Mouse (Mus musculus): Measurements from ENCODE around the gene Sgpp2. TPM values are rescaled to one million over a fixed set of nuclear protein-coding genes. Genes with fewer than 3 reads are reported as not detected.

Gene Sgpp2
- polyA plus RNA-seq, 1 experiment from 2014 or later = 28.1 TPM

DNA sequence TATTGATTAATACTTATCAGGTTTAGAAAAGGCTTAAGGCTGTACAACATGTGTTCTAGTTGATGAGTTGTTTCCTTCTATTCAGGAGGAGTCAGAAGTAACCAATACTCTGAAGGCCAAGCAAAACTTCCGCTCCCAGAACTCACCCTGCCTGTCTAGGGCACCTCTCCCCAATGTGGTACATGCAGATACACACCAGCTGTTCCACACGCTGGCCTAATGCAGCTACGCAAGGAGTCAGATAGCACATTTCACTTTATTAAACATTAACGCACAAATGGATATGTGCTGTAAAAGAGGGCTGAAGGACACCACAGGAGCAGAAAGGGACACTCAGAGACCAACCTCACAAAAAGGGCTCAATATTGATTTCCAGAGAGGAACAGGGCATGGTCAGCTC is 114.7 kb downstream of the Sgpp2 start:
- H3K27me3 ChIP-seq (ENCODE audit: control insufficient read depth, insufficient read depth, low read length) = no peaks in the 10 kb centered on the region
- H3K9ac ChIP-seq (ENCODE audit: low read depth, low read length) = no peak overlapping the region
- H3K27ac ChIP-seq (ENCODE audit: low read depth, low read length) = no peak overlapping the region
- H3K36me3 ChIP-seq (ENCODE audit: control insufficient read depth, insufficient read depth, low read length) = peaks cover 24% of the 10 kb centered on the region; the same call in 1 of the 2 replicates
- H3K4me3 ChIP-seq (ENCODE audit: low read length) = no peak overlapping the region
- no peak overlapping the region for H3K4me2 ChIP-seq (replicated peaks; ENCODE audit: low read depth, low read length)
- ATAC-seq (ENCODE audit: low FRiP score, low TSS enrichment) = no peak
- WGBS = 56% methylated on average over 4 of the region's 4 CpGs
- no peaks in the 10 kb centered on the region for H3K9me3 ChIP-seq (ENCODE audit: control insufficient read depth, low read length)
- 0 out of 2 replicates have a peak, but pooled peaks cover 4% of the 10 kb centered on the region for H3K4me1 ChIP-seq (ENCODE audit: control insufficient read depth, insufficient read depth, low read length)

DNA sequence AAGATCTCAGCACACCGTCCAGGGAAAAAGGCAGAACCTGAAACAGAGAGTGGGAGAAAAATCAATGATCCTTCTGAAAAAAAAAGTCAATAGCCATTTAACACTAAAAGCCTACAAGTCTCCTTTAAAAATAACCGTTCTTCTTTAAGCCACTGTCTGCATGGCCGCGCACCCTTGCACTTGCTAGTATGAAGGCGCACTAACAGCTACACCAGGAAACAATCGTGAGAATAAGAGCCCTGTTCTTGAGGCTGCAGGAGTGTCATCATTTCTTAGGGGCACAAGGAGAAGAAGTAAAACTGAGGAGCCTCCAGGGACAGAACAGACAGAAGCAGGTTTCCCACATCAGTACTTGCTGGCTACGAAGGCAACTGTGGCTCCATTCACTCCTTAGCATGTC is 115.2 kb downstream of the Sgpp2 start:
- Histone ChIP-seq H3K36me3 (ENCODE audit: control insufficient read depth, insufficient read depth, low read length) (peaks cover 24% of the 10 kb centered on the region; the same call in 1 of the 2 replicates), H3K4me2 (replicated peaks; ENCODE audit: low read depth, low read length) (no peak overlapping the region), H3K4me1 (ENCODE audit: control insufficient read depth, insufficient read depth, low read length) (0 out of 2 replicates have a peak, but pooled peaks cover 4% of the 10 kb centered on the region), H3K27ac (ENCODE audit: low read depth, low read length) (no peak overlapping the region), H3K27me3 (ENCODE audit: control insufficient read depth, insufficient read depth, low read length) (no peaks in the 10 kb centered on the region), H3K9me3 (ENCODE audit: control insufficient read depth, low read length) (no peaks in the 10 kb centered on the region), H3K4me3 (ENCODE audit: low read length) (no peak overlapping the region), H3K9ac (ENCODE audit: low read depth, low read length) (no peak overlapping the region)
- WGBS = 83% methylated on average over 7 of the region's 7 CpGs
- no peak for ATAC-seq (ENCODE audit: low FRiP score, low TSS enrichment)

DNA sequence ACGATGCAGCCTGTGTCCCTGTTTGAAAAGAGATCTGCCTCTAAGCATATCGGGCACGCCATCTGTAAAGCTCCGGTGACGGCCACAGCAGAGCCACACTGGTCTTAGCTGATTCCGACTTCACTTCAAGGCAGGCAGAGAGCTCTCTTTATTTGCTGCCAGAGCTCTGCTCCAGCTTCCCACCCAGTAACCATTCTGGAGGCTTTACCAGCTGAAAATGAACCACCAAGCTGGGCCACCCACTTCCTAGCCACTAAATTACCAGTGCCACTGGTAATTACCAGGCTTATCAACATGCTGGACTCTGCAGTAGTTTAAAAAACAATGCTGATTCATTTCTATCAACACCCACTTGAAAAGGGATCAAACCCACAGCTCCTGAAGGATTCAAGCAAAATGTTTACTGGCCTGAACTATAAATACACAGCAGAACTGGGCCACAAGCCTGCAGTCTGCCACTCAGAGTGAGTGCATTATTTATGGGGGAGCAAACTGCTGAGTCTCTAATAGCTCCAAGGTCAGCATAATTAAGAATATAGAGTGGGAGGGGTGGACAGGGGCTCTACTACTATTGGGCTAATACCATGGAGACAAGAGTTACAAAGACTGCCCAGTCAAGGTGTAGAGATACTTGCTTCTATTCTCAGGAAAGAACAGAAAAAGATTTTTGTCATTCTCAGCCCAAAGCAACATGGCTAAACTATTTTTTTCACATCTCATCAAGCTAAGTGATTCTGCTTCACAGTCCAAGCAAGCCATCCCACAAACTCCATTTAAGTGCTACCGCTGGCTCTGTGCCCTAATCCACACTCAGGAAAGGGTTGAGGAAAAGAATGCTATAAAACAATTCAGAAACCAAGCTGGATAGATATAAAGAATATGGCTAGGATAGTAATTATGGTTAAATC is 115.9 kb downstream of the Sgpp2 start:
- Histone ChIP-seq H3K27me3 (ENCODE audit: control insufficient read depth, insufficient read depth, low read length) (no peaks in the 10 kb centered on the region), H3K4me2 (replicated peaks; ENCODE audit: low read depth, low read length) (no peak overlapping the region), H3K4me1 (ENCODE audit: control insufficient read depth, insufficient read depth, low read length) (0 out of 2 replicates have a peak, but pooled peaks cover 4% of the 10 kb centered on the region), H3K27ac (ENCODE audit: low read depth, low read length) (no peak overlapping the region), H3K9ac (ENCODE audit: low read depth, low read length) (no peak overlapping the region), H3K4me3 (ENCODE audit: low read length) (no peak overlapping the region), H3K36me3 (ENCODE audit: control insufficient read depth, insufficient read depth, low read length) (peaks cover 24% of the 10 kb centered on the region; the same call in 1 of the 2 replicates), H3K9me3 (ENCODE audit: control insufficient read depth, low read length) (no peaks in the 10 kb centered on the region)
- 80% methylated on average over 7 of the region's 7 CpGs for WGBS
- no peak for ATAC-seq (ENCODE audit: low FRiP score, low TSS enrichment)

DNA sequence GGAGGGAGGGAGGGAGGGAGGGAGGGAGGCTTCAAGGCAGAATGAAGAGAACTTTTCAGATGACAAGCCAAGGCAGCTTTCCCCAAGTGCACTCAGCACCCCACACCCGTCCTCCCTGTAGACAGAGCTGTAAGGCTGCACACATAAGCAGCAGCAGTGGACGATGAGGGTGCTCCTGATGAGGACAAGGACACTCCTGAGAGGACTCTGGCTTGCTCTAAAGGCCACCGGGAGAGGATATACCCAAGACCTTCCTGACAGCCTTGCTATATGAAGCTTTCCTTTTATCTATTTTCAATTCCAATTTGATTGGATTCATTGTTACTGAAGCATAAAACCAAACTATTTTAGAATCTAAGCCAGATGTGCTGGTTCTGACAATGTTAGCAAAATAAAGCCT is 116.7 kb downstream of the Sgpp2 start:
- H3K4me1 ChIP-seq (ENCODE audit: control insufficient read depth, insufficient read depth, low read length) = 0 out of 2 replicates have a peak, but pooled peaks cover 4% of the 10 kb centered on the region
- H3K27ac ChIP-seq (ENCODE audit: low read depth, low read length) = no peak overlapping the region
- H3K9me3 ChIP-seq (ENCODE audit: control insufficient read depth, low read length) = no peaks in the 10 kb centered on the region
- H3K4me2 ChIP-seq (replicated peaks; ENCODE audit: low read depth, low read length) = no peak overlapping the region
- H3K4me3 ChIP-seq (ENCODE audit: low read length) = no peak overlapping the region
- ATAC-seq (ENCODE audit: low FRiP score, low TSS enrichment) = no peak
- H3K27me3 ChIP-seq (ENCODE audit: control insufficient read depth, insufficient read depth, low read length) = no peaks in the 10 kb centered on the region
- H3K9ac ChIP-seq (ENCODE audit: low read depth, low read length) = no peak overlapping the region
- 72% methylated on average over 3 of the region's 3 CpGs for WGBS
- peaks cover 23% of the 10 kb centered on the region; the same call in 1 of the 2 replicates for H3K36me3 ChIP-seq (ENCODE audit: control insufficient read depth, insufficient read depth, low read length)

DNA sequence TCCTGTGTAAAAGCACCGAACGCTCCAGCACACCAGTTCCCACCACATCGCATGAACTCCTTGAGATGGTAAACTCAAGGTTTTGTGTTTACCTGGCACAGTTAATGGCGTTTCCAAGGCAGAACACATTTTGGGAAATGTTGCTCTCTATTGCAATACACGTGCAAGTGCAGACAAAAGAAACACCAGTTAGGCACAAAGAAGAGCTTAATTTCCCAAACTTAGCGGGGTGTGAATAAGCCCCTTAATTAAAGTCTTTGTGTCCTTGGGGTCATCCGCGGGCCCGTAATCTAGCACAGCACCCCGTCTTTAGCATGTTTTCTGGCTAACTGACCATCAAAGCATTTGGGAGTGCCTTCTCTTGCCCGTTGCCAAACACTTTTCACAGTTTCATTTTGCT is 118.7 kb downstream of the Sgpp2 start:
- Histone ChIP-seq H3K4me1 (ENCODE audit: control insufficient read depth, insufficient read depth, low read length) (0 out of 2 replicates have a peak, but pooled peaks cover 4% of the 10 kb centered on the region), H3K4me3 (ENCODE audit: low read length) (no peak overlapping the region), H3K36me3 (ENCODE audit: control insufficient read depth, insufficient read depth, low read length) (peaks cover 15% of the 10 kb centered on the region; the same call in 1 of the 2 replicates), H3K9ac (ENCODE audit: low read depth, low read length) (no peak overlapping the region), H3K9me3 (ENCODE audit: control insufficient read depth, low read length) (no peaks in the 10 kb centered on the region), H3K27me3 (ENCODE audit: control insufficient read depth, insufficient read depth, low read length) (no peaks in the 10 kb centered on the region), H3K4me2 (replicated peaks; ENCODE audit: low read depth, low read length) (no peak overlapping the region), H3K27ac (ENCODE audit: low read depth, low read length) (no peak overlapping the region)
- ATAC-seq (ENCODE audit: low FRiP score, low TSS enrichment) = no peak
- 74% methylated on average over 11 of the region's 11 CpGs for WGBS

DNA sequence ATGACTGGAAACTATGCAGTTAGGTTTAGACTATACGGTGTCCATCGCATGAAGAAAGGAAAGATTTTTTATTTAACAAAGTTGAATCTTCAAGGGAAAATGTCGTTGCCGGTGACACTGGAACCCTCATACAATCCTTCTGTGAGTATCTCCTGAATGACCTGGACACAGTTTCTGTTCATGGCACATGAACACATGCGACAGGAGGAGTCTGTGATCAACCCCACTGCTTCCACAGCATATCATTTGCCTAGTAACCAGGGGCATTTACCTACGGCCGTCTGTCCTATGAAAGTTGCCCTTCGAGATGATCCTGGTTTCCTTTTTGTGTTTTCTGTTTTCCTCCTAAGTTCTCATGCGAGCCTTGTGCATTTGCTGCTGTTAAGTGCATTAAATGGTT is 123.3 kb downstream of the Sgpp2 start:
- no peak overlapping the region for H3K27ac ChIP-seq (ENCODE audit: low read depth, low read length)
- H3K4me1 ChIP-seq (ENCODE audit: control insufficient read depth, insufficient read depth, low read length) = no peaks in the 10 kb centered on the region
- H3K4me2 ChIP-seq (replicated peaks; ENCODE audit: low read depth, low read length) = no peak overlapping the region
- H3K9me3 ChIP-seq (ENCODE audit: control insufficient read depth, low read length) = no peaks in the 10 kb centered on the region
- 95% methylated on average over 9 of the region's 9 CpGs for WGBS
- no peak overlapping the region for H3K9ac ChIP-seq (ENCODE audit: low read depth, low read length)
- no peak overlapping the region for H3K4me3 ChIP-seq (ENCODE audit: low read length)
- H3K36me3 ChIP-seq (ENCODE audit: control insufficient read depth, insufficient read depth, low read length) = peaks cover 9% of the 10 kb centered on the region; the same call in 1 of the 2 replicates
- no peaks in the 10 kb centered on the region for H3K27me3 ChIP-seq (ENCODE audit: control insufficient read depth, insufficient read depth, low read length)
- no peak for ATAC-seq (ENCODE audit: low FRiP score, low TSS enrichment)

DNA sequence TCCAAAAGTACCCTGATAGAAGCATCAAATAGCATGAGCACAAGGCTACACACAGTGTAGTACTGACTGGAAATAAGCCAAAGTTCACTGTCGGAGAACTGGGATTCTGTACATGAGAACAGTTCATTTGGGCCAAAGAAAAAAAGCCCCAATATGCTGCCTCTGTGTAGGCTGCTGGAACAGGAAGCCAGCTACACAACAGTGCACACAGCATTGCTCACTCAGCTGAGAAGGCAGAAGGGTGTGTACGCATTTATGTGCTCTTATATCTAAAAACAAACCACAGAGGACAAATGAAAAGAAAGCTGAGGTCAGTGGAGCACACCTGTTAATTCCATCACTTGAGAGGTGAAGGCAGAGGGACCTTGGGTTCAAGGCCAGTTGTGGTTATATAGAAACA is 125.8 kb downstream of the Sgpp2 start:
- Histone ChIP-seq H3K27ac (ENCODE audit: low read depth, low read length) (peak overlapping the region; percentile 26; the same call in 1 of the 2 replicates), H3K4me1 (ENCODE audit: control insufficient read depth, insufficient read depth, low read length) (no peaks in the 10 kb centered on the region), H3K9ac (ENCODE audit: low read depth, low read length) (no peak overlapping the region), H3K4me3 (ENCODE audit: low read length) (no peak overlapping the region), H3K36me3 (ENCODE audit: control insufficient read depth, insufficient read depth, low read length) (peaks cover 17% of the 10 kb centered on the region), H3K9me3 (ENCODE audit: control insufficient read depth, low read length) (no peaks in the 10 kb centered on the region), H3K4me2 (replicated peaks; ENCODE audit: low read depth, low read length) (no peak overlapping the region), H3K27me3 (ENCODE audit: control insufficient read depth, insufficient read depth, low read length) (no peaks in the 10 kb centered on the region)
- 54% methylated on average over 2 of the region's 2 CpGs for WGBS
- ATAC-seq (ENCODE audit: low FRiP score, low TSS enrichment) = no peak

DNA sequence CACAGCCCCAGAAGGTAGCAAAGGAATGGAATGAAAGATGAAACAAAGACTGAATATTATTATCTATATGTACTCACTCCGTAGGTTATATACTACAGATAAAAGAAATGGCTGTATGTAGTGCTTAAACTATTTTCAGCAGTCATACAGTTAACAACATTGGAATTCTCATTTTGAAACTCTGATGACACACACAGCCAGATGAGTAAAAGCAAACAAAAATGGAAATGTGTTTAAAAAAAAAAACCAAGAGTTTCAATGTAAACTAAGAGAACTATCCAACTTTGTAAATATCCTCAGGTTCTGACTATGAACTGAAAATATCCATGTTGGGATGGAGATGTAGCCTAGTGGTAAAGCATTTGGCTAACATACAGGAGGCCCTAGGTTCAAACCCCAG is 126.3 kb downstream of the Sgpp2 start:
- Histone ChIP-seq H3K4me2 (replicated peaks; ENCODE audit: low read depth, low read length) (no peak overlapping the region), H3K9me3 (ENCODE audit: control insufficient read depth, low read length) (no peaks in the 10 kb centered on the region), H3K27me3 (ENCODE audit: control insufficient read depth, insufficient read depth, low read length) (no peaks in the 10 kb centered on the region), H3K4me3 (ENCODE audit: low read length) (no peak overlapping the region), H3K4me1 (ENCODE audit: control insufficient read depth, insufficient read depth, low read length) (no peaks in the 10 kb centered on the region), H3K27ac (ENCODE audit: low read depth, low read length) (no peak overlapping the region), H3K36me3 (ENCODE audit: control insufficient read depth, insufficient read depth, low read length) (peaks cover 18% of the 10 kb centered on the region), H3K9ac (ENCODE audit: low read depth, low read length) (no peak overlapping the region)
- ATAC-seq (ENCODE audit: low FRiP score, low TSS enrichment) = no peak
- 90% methylated on average over 1 of the region's 1 CpGs for whole genome bisulfite sequencing

DNA sequence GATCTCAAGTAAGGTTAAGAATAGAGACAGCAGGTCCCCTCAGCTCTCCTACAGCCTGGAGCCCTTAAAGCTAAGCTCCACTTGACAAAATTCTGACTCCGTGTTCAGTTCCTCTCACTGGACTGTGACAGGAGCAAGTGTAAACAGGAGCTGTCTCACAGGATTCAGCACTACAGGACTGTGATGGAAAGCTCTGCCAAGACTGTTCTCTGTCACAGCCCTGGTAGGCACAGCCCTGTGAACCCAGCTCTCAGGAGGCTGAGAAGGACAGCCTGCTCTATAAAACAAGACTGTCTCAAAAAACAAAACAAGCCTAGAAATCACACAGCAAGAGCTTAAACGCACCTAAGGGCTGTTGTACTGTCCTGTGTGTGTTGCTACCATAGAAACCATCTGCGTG is 127.0 kb downstream of the Sgpp2 start:
- WGBS = 69% methylated on average over 3 of the region's 3 CpGs
- H3K9ac ChIP-seq (ENCODE audit: low read depth, low read length) = no peak overlapping the region
- no peak overlapping the region for H3K4me3 ChIP-seq (ENCODE audit: low read length)
- ATAC-seq (ENCODE audit: low FRiP score, low TSS enrichment) = no peak
- H3K36me3 ChIP-seq (ENCODE audit: control insufficient read depth, insufficient read depth, low read length) = peaks cover 14% of the 10 kb centered on the region
- no peaks in the 10 kb centered on the region for H3K4me1 ChIP-seq (ENCODE audit: control insufficient read depth, insufficient read depth, low read length)
- H3K9me3 ChIP-seq (ENCODE audit: control insufficient read depth, low read length) = no peaks in the 10 kb centered on the region
- H3K4me2 ChIP-seq (replicated peaks; ENCODE audit: low read depth, low read length) = no peak overlapping the region
- no peak overlapping the region for H3K27ac ChIP-seq (ENCODE audit: low read depth, low read length)
- no peaks in the 10 kb centered on the region for H3K27me3 ChIP-seq (ENCODE audit: control insufficient read depth, insufficient read depth, low read length)

Measured in kidney, embryonic 14.5 days (tissue).